Mouse (Mus musculus): ENCODE results near the gene Shkbp1.

- TF ChIP-seq POLR2A (IDR thresholded peaks at IDR 0.05; ENCODE audit: control insufficient read depth in 1 of 2, insufficient read depth in 1 of 2, low read depth in 1 of 2, low read length in 2 of 2, poor library complexity in 1 of 2) (no peak), MAX (IDR thresholded peaks at IDR 0.05; ENCODE audit: low read length) (no peak), CTCF (IDR thresholded peaks at IDR 0.05 in 2 of 3, conservative IDR thresholded peaks at IDR 0.05 in 1 of 3; ENCODE audit: control insufficient read depth in 1 of 3, insufficient read depth in 1 of 3, low read depth in 2 of 3, low read length in 3 of 3, poor library complexity in 1 of 3, severe bottlenecking in 1 of 3) (no peak; a peak in 1 of 6 replicates), EP300 (IDR thresholded peaks at IDR 0.05; ENCODE audit: low read depth in 1 of 2, low read length in 2 of 2) (no peak), NRF1 (IDR thresholded peaks at IDR 0.05; ENCODE audit: insufficient read depth, low read depth, low read length, poor library complexity, severe bottlenecking) (no peak), USF2 (IDR thresholded peaks at IDR 0.05; ENCODE audit: borderline replicate concordance in 1 of 2, insufficient read depth in 1 of 2, low read depth in 1 of 2, low read length in 2 of 2) (no peak), GATA1 (IDR thresholded peaks at IDR 0.05; ENCODE audit: low read depth, low read length) (no peak), CHD1 (IDR thresholded peaks at IDR 0.05; ENCODE audit: low read depth, low read length) (no peak)
These were observed 27.2 kb downstream of the Shkbp1 start for GRCm38 (mm10) chr7:27328648-27329047.

All from MEL (cell line).